Mouse (Mus musculus): ENCODE data around the gene Kdelc2. TPM values are rescaled to one million over a fixed set of nuclear protein-coding genes. Genes with fewer than 3 reads are reported as not detected.

Kdelc2 gene
- polyA plus RNA-seq, 1 experiment: 3.8 TPM

- peaks cover 3% of the 10 kb centered on the region for H3K4me1 ChIP-seq (ENCODE audit: control insufficient read depth, insufficient read depth, low read length)
- no peak overlapping the region for H3K4me3 ChIP-seq (ENCODE audit: insufficient read depth, low read length)
- no peak overlapping the region for H3K27ac ChIP-seq (ENCODE audit: insufficient read depth, low read length)
- TF ChIP-seq POLR2A (IDR thresholded peaks at IDR 0.05; ENCODE audit: extremely low read depth, insufficient read depth, low read length): no peak
- TF ChIP-seq CTCF (IDR thresholded peaks at IDR 0.05; ENCODE audit: extremely low read depth, insufficient read depth, low read length): no peak
These were observed 34.6 kb upstream of the Kdelc2 start for GRCm38 (mm10) chr9:53349211-53349610.

- TF ChIP-seq CTCF (IDR thresholded peaks at IDR 0.05; ENCODE audit: extremely low read depth, insufficient read depth, low read length) (no peak), POLR2A (IDR thresholded peaks at IDR 0.05; ENCODE audit: extremely low read depth, insufficient read depth, low read length) (no peak)
- no peaks in the 10 kb centered on the region for H3K4me1 ChIP-seq (ENCODE audit: control insufficient read depth, insufficient read depth, low read length)
- H3K27ac ChIP-seq (ENCODE audit: insufficient read depth, low read length): no peak overlapping the region
- no peak overlapping the region for H3K4me3 ChIP-seq (ENCODE audit: insufficient read depth, low read length)
These were observed 33.5 kb upstream of the Kdelc2 start for GRCm38 (mm10) chr9:53350331-53350730.

GRCm38 (mm10) chr9:53351899-53352298 is 31.9 kb upstream of the Kdelc2 start:
- TF ChIP-seq CTCF (IDR thresholded peaks at IDR 0.05; ENCODE audit: extremely low read depth, insufficient read depth, low read length) (no peak), POLR2A (IDR thresholded peaks at IDR 0.05; ENCODE audit: extremely low read depth, insufficient read depth, low read length) (no peak)
- Histone ChIP-seq H3K4me1 (ENCODE audit: control insufficient read depth, insufficient read depth, low read length) (no peaks in the 10 kb centered on the region), H3K4me3 (ENCODE audit: insufficient read depth, low read length) (no peak overlapping the region), H3K27ac (ENCODE audit: insufficient read depth, low read length) (no peak overlapping the region)

DNA sequence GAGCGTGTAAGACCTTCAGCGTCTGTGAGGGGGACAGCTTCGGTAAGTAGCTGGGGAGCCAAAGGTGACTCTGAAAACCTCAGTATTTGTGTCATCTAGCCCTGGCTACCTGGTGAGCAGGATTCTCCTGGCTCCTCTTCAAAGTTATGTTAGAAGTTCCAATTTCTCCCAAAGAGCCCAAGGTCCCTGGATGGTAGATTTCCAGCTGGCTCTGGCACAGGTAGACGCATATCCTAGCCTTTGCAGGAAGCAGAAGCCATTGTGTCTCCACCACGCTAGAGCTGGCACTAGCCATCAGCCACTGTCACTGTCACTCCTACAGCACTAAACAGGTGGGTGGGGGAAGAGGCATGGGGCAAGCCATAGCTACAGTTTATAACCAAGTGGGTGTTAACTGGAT is 30.7 kb upstream of the Kdelc2 start:
- TF ChIP-seq CTCF (IDR thresholded peaks at IDR 0.05; ENCODE audit: extremely low read depth, insufficient read depth, low read length) (no peak), POLR2A (IDR thresholded peaks at IDR 0.05; ENCODE audit: extremely low read depth, insufficient read depth, low read length) (no peak)
- H3K4me3 ChIP-seq (ENCODE audit: insufficient read depth, low read length): no peak overlapping the region
- H3K27ac ChIP-seq (ENCODE audit: insufficient read depth, low read length): no peak overlapping the region
- H3K4me1 ChIP-seq (ENCODE audit: control insufficient read depth, insufficient read depth, low read length): no peaks in the 10 kb centered on the region

DNA sequence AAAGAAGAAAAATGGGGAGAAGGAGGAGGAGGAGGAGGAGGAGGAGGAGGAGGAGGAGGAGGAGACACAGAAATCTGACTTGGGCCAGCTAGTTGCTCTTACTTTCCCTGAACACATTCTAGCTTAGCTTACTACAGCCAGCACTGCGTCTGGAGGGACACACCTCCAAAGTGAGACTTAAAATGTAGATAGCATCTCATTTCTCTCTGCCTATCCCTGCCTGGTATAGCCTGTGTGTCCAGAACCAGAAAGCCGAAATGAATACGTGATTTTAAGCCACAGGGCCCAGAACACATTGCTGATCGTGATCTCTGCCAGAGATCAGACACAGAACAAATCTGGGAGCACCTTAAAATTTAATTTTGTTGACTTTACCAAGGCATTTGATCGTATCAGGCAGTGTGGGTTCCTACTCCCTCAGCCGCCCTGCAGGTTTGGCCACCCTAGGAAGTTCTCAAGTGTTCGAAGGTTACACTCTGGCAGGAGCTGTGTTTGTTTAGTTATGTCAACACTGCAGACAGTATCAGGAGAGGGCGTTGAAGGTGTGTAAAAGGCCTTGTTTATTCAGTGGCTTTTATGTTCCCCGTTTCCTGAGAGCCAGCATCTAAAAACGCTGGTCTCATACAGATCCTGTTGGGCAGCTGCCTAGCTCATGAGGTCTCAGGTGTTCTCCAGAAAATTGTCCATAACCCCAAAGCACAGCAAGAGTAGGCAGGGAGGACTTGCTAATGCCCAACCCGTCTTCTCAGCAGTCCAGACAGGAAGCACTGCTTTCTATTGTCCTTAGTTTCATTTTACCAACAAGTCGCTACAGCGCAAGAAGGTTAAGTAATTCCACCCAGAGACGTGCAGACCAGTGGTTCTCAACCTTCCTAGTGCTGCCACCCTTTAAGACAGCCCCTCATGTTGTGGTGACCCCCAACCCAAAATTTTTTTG is 27.3 kb upstream of the Kdelc2 start:
- Histone ChIP-seq H3K27ac (ENCODE audit: insufficient read depth, low read length) (no peak overlapping the region), H3K4me1 (ENCODE audit: control insufficient read depth, insufficient read depth, low read length) (no peaks in the 10 kb centered on the region), H3K4me3 (ENCODE audit: insufficient read depth, low read length) (no peak overlapping the region)
- TF ChIP-seq POLR2A (IDR thresholded peaks at IDR 0.05; ENCODE audit: extremely low read depth, insufficient read depth, low read length): no peak
- TF ChIP-seq CTCF (IDR thresholded peaks at IDR 0.05; ENCODE audit: extremely low read depth, insufficient read depth, low read length): no peak

DNA sequence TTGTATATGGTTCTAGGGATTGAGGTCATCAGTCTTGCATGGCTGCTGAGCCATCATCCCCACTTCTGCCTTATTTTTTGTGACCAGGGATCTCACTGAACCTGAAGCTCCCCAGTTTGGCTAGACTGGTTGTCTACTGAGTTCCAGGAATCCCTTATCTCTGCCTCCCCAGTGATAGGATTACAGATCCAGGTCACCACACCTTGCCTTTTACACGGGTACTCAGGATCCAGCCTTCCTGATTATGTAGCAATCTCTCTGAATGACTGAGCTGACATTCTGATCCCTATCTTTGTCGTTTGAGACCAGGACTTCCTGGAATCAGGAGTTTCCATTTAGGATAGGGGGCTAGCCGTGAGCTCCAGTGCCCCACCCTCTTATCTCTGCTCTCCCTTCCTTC is 12.5 kb upstream of the Kdelc2 start:
- Histone ChIP-seq H3K4me3 (ENCODE audit: insufficient read depth, low read length) (no peak overlapping the region), H3K27ac (ENCODE audit: insufficient read depth, low read length) (no peak overlapping the region), H3K4me1 (ENCODE audit: control insufficient read depth, insufficient read depth, low read length) (no peaks in the 10 kb centered on the region)
- TF ChIP-seq POLR2A (IDR thresholded peaks at IDR 0.05; ENCODE audit: extremely low read depth, insufficient read depth, low read length): no peak
- no peak for TF ChIP-seq CTCF (IDR thresholded peaks at IDR 0.05; ENCODE audit: extremely low read depth, insufficient read depth, low read length)

GRCm38 (mm10) chr9:53375907-53376306 is 7.9 kb upstream of the Kdelc2 start:
- no peak for TF ChIP-seq POLR2A (IDR thresholded peaks at IDR 0.05; ENCODE audit: extremely low read depth, insufficient read depth, low read length)
- no peak for TF ChIP-seq CTCF (IDR thresholded peaks at IDR 0.05; ENCODE audit: extremely low read depth, insufficient read depth, low read length)
- no peaks in the 10 kb centered on the region for H3K4me1 ChIP-seq (ENCODE audit: control insufficient read depth, insufficient read depth, low read length)
- no peak overlapping the region for H3K4me3 ChIP-seq (ENCODE audit: insufficient read depth, low read length)
- no peak overlapping the region for H3K27ac ChIP-seq (ENCODE audit: insufficient read depth, low read length)

DNA sequence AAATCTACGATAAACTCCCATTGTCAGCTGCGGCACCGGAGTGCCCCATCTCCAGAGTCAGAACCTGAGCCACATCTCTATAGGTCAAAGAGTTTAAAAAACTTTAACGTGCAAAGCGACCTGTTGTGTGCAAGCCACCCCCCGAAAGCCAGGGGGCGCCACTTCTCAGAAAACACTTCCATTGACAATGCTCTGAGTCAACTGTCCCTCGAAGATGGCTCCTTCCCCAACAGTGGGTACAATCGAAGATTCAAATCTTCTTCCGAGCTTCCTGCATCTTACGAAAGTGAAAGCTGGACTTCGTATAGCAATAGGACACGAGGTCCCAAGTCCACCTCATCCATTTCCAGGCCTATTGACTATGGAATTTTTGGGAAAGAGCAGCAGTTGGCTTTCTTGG is 7.0 kb upstream of the Kdelc2 start:
- Histone ChIP-seq H3K27ac (ENCODE audit: insufficient read depth, low read length) (no peak overlapping the region), H3K4me1 (ENCODE audit: control insufficient read depth, insufficient read depth, low read length) (no peaks in the 10 kb centered on the region), H3K4me3 (ENCODE audit: insufficient read depth, low read length) (no peak overlapping the region)
- TF ChIP-seq CTCF (IDR thresholded peaks at IDR 0.05; ENCODE audit: extremely low read depth, insufficient read depth, low read length): no peak

- TF ChIP-seq CTCF (IDR thresholded peaks at IDR 0.05; ENCODE audit: extremely low read depth, insufficient read depth, low read length) (no peak), POLR2A (IDR thresholded peaks at IDR 0.05; ENCODE audit: extremely low read depth, insufficient read depth, low read length) (no peak)
- Histone ChIP-seq H3K27ac (ENCODE audit: insufficient read depth, low read length) (no peak overlapping the region), H3K4me3 (ENCODE audit: insufficient read depth, low read length) (no peak overlapping the region), H3K4me1 (ENCODE audit: control insufficient read depth, insufficient read depth, low read length) (no peaks in the 10 kb centered on the region)
These were observed 6.2 kb upstream of the Kdelc2 start for GRCm38 (mm10) chr9:53377597-53377996.

GRCm38 (mm10) chr9:53378171-53378570 is 5.7 kb upstream of the Kdelc2 start:
- Histone ChIP-seq H3K4me3 (ENCODE audit: insufficient read depth, low read length) (no peak overlapping the region), H3K27ac (ENCODE audit: insufficient read depth, low read length) (no peak overlapping the region), H3K4me1 (ENCODE audit: control insufficient read depth, insufficient read depth, low read length) (no peaks in the 10 kb centered on the region)
- no peak for TF ChIP-seq POLR2A (IDR thresholded peaks at IDR 0.05; ENCODE audit: extremely low read depth, insufficient read depth, low read length)
- TF ChIP-seq CTCF (IDR thresholded peaks at IDR 0.05; ENCODE audit: extremely low read depth, insufficient read depth, low read length): no peak
